Mouse (Mus musculus) intestine, embryonic 16.5 days (tissue): ENCODE measurements around the gene Rsad2. TPM values are rescaled to one million over a fixed set of nuclear protein-coding genes. Genes with fewer than 3 reads are reported as not detected.

Experiments
- ATAC-seq: fragments of 200-750 bp; cut with Nextera tagmentation; 2 replicates; pipeline ENCODE4 v1.8.0; 2017; ENCODE audit warnings: moderate TSS enrichment, moderate library complexity
- H3K27ac ChIP-seq: fragments of 300-500 bp; sonication (generic); 2 replicates; pipeline ENCODE4 v1.5.1; 2014; ENCODE audit warnings: mild to moderate bottlenecking, low read length
- H3K27me3 ChIP-seq: fragments of 300-500 bp; sonication (generic); replicated peaks from 2 replicates; pipeline ENCODE4 v1.6.1; 2014; ENCODE audit warnings: low read length, control low read depth, mixed read lengths; ENCODE audit not compliant: control insufficient read depth, insufficient read depth
- H3K36me3 ChIP-seq: fragments of 300-500 bp; sonication (generic); 2 replicates; pipeline ENCODE4 v1.6.1; 2014; ENCODE audit warnings: low read length, control low read depth; ENCODE audit not compliant: control insufficient read depth, insufficient read depth
- H3K4me1 ChIP-seq: fragments of 300-500 bp; sonication (generic); 2 replicates; pipeline ENCODE4 v1.6.1; 2014; ENCODE audit warnings: low read length, control low read depth, mixed read lengths; ENCODE audit not compliant: control insufficient read depth, insufficient read depth
- H3K4me2 ChIP-seq: fragments of 300-500 bp; sonication (generic); 2 replicates; pipeline ENCODE4 v1.6.1; 2014; ENCODE audit warnings: low read depth, low read length, control low read depth
- H3K4me3 ChIP-seq: fragments of 300-500 bp; sonication (generic); 2 replicates; pipeline ENCODE4 v1.5.1; 2014; ENCODE audit warnings: mild to moderate bottlenecking, low read length
- H3K9ac ChIP-seq: fragments of 300-500 bp; sonication (generic); 2 replicates; pipeline ENCODE4 v1.6.1; 2014; ENCODE audit warnings: low read depth, low read length
- H3K9me3 ChIP-seq: fragments of 300-500 bp; sonication (generic); 2 replicates; pipeline ENCODE4 v1.6.1; 2016; ENCODE audit warnings: low read length, control low read depth; ENCODE audit not compliant: control insufficient read depth
- WGBS: fragments of 180-500 bp; shearing (Covaris S2); extraction: QIAGEN DNeasy Blood & Tissue Kit; methylation state at CpG from one replicate; pipeline ENCODE4 v1.1.7; 2014; 5-methylcytosine and 5-hydroxymethylcytosine counted together
- polyA plus RNA-seq: library from polyadenylated mRNA; unstranded; fragments of >200 nt; fragmentation: Nextera tagmentation; extraction: Ambion mirVana; gene quantifications from 2 replicates; pipeline ENCODE4 v1.2.1, GENCODE M21; 2015

The Rsad2 gene
- polyA plus RNA-seq, 1 experiment from 2014 or later: 1.2 TPM

GRCm38 (mm10) chr12:26473746-26474145 lies 17.5 kb upstream of the Rsad2 start:
- H3K27me3 ChIP-seq: no peaks in the 10 kb centered on the region
- 81% methylated on average over 6 of the region's 6 CpGs for WGBS

DNA sequence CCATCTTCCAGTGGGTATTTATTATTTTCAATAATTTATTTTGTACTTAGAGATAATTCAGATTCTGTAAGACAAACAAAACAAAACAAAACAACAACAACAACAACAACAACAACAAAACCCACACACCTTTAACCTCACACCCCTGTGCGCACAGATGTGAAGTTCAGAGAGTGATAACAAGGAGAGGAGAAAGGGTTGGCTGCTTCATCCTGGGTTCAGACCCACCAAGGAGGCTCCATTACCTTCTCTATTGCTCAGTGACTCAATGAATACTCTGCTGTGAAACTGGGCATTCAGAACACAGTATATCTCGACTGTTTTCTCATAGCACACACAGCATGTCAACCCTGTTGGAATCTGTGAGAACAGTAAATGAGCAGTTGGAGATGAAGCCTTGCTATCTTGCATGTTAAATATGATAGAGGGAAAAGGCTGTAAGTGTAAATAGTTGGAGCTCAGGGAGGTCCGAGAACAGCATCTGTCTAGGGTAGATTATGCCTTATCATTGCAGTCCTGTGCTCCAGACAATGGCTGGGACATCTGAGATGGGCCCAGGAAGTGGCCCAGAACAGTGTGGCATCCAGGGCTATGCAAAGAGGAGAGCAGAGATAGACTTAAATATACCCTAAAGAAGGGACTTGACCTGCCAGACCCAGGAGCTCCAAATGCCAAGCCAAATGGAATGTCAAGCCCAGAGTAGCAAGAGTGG lies 16.7 kb upstream of the Rsad2 start:
- no peaks in the 10 kb centered on the region for H3K9me3 ChIP-seq
- no peak for ATAC-seq
- H3K9ac ChIP-seq: no peak overlapping the region
- no peaks in the 10 kb centered on the region for H3K27me3 ChIP-seq
- no peak overlapping the region for H3K4me3 ChIP-seq
- peak overlapping the region; percentile 21; the same call in 1 of the 2 replicates for H3K27ac ChIP-seq
- 90% methylated on average over 3 of the region's 3 CpGs for WGBS
- no peaks in the 10 kb centered on the region for H3K36me3 ChIP-seq
- peaks cover 3% of the 10 kb centered on the region; the same call in 1 of the 2 replicates for H3K4me1 ChIP-seq
- no peak overlapping the region for H3K4me2 ChIP-seq

More at GRCm38 (mm10) chr12:26473746-26474145, 17.5 kb upstream of the Rsad2 start:
- ATAC-seq: no peak
- Histone ChIP-seq H3K4me1 (peaks cover 3% of the 10 kb centered on the region), H3K4me2 (no peak overlapping the region), H3K9me3 (no peaks in the 10 kb centered on the region), H3K9ac (no peak overlapping the region), H3K27ac (no peak overlapping the region), H3K36me3 (no peaks in the 10 kb centered on the region), H3K4me3 (no peak overlapping the region)

- Histone ChIP-seq H3K27ac (no peak overlapping the region), H3K9me3 (no peaks in the 10 kb centered on the region), H3K4me1 (peaks cover 3% of the 10 kb centered on the region; the same call in 1 of the 2 replicates), H3K36me3 (no peaks in the 10 kb centered on the region), H3K4me2 (no peak overlapping the region), H3K27me3 (no peaks in the 10 kb centered on the region), H3K4me3 (no peak overlapping the region), H3K9ac (no peak overlapping the region)
- 74% methylated on average over 3 of the region's 3 CpGs for WGBS
- no peak for ATAC-seq
These were observed 15.1 kb upstream of the Rsad2 start for GRCm38 (mm10) chr12:26471376-26471775.

DNA sequence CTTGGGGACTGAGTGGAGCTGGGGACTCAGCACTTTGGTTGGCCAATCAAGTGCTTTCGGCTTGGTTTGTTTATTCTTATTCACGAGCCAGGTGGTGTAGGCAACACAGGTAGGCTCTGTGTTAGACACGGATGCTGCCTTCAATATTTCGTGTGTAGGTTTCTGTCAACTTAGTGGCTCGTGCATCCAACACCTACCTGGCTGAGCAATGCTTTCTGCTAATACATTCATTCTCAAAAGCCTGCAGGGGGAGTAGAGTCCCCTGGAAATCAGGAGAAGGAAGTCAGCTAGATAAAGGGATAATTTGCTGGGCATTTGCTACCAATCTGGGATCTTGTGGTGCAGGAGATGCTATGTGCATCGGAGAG lies 13.8 kb upstream of the Rsad2 start:
- 19% methylated on average over 6 of the region's 6 CpGs for WGBS
- Histone ChIP-seq H3K9me3 (no peaks in the 10 kb centered on the region), H3K9ac (peak overlapping the region; percentile 85), H3K27me3 (no peaks in the 10 kb centered on the region), H3K27ac (peak overlapping the region; percentile 84; the same call in 1 of the 2 replicates), H3K36me3 (no peaks in the 10 kb centered on the region), H3K4me1 (peaks cover 3% of the 10 kb centered on the region; the same call in 1 of the 2 replicates), H3K4me2 (peak overlapping the region; percentile 96), H3K4me3 (peak overlapping the region; percentile 75)
- peak; percentile 32; the same call in 1 of the 2 replicates for ATAC-seq

DNA sequence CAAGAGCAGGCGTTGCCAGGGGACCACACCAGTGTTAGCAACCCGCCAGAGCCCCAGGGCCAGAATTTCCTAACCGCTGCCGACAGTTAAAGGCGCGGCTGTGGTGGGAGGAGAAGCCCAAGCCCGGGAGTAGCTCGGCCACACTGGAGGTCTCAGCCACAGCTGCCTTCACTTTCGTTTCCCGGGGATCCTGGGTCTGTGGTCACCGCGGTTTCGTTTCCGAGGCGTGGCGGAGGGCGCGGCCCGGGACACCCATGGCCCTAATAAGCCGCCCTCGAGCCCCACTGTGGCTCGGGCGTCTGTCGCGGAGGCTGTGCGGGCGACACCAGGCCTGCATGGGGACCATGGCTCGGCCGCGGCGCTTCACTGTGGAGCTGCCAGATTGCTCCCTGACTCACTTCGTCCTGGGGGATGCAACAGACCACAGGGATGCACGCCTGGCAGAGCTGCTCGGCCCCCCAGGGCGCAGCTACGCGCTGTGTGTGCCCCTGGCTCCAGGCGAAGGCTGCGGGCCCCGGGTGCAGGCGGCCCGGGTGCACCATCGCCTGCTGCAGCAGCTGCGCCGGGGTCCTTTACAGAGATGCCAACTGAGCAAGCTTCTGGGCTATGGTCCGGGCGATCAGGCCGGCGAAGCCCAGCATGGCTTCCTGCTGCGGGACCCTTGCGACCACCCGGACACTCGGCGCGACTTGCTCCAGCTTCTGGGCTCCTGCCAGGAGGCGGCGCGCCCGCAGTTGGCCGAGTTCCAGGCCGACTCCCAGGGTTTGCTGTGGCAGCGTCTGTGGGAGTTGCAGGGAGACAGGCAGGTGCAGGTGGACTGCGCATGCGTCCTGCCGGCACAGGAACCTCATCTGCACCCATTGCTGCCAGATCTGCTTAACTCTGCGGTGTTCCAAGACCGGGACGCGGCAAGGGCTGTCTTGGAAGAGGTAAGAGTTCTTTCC lies 13.1 kb upstream of the Rsad2 start, which contains the start of gene Cmpk2:
Cmpk2 (plus strand) TSS at position 107 of the 944 bp plus-strand sequence.
- ATAC-seq: peak; percentile 85
- no peaks in the 10 kb centered on the region for H3K36me3 ChIP-seq
- WGBS: under 1% methylated on average over 63 of the region's 69 CpGs

GRCm38 (mm10) chr12:26465600-26465999 lies 9.3 kb upstream of the Rsad2 start:
- Histone ChIP-seq H3K9me3 (no peaks in the 10 kb centered on the region), H3K4me1 (peaks cover 3% of the 10 kb centered on the region; the same call in 1 of the 2 replicates), H3K36me3 (no peaks in the 10 kb centered on the region), H3K4me3 (no peak overlapping the region), H3K9ac (no peak overlapping the region), H3K27me3 (no peaks in the 10 kb centered on the region), H3K27ac (no peak overlapping the region), H3K4me2 (no peak overlapping the region)
- no peak for ATAC-seq
- 62% methylated on average over 5 of the region's 5 CpGs for WGBS

More for the DNA sequence above, 13.1 kb upstream of the Rsad2 start, which contains the start of gene Cmpk2:
- no peaks in the 10 kb centered on the region for H3K9me3 ChIP-seq
- no peaks in the 10 kb centered on the region for H3K27me3 ChIP-seq
- peak within 1 kb of the TSS; percentile 85 for H3K9ac ChIP-seq
- peak within 1 kb of the TSS; percentile 96 for H3K4me2 ChIP-seq
- peak within 1 kb of the TSS; percentile 75 for H3K4me3 ChIP-seq
- H3K4me1 ChIP-seq: peaks cover 3% of the 10 kb centered on the region; the same call in 1 of the 2 replicates
- peak within 1 kb of the TSS; percentile 84 for H3K27ac ChIP-seq

- Histone ChIP-seq H3K27me3 (no peaks in the 10 kb centered on the region), H3K9me3 (no peaks in the 10 kb centered on the region), H3K36me3 (no peaks in the 10 kb centered on the region), H3K4me2 (no peak overlapping the region), H3K27ac (no peak overlapping the region), H3K9ac (no peak overlapping the region), H3K4me1 (peaks cover 7% of the 10 kb centered on the region), H3K4me3 (no peak overlapping the region)
- no peak for ATAC-seq
- 37% methylated on average over 2 of the region's 2 CpGs for WGBS
These were observed 3.8 kb upstream of the Rsad2 start for GRCm38 (mm10) chr12:26460091-26460490.

DNA sequence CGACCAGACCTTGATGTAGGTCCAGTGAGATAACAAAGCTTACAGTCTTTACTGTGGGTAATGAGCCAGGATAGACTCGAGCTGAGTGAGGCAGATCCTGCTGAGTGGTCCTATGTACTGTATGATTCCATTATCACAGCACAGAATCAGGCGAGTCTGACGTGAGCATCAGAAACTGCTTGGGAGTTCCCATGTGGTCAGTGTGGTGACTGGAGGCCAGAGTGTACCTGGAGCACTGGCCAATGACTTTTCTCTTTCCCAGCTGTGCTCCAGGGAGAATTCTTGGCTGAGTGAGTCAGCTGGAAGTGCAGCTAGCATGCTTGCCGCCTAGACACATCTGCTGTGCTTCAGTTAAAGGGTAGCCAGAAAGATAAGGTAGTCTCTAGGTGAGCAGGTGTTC lies 1.6 kb downstream of the Rsad2 start:
- ATAC-seq: no peak
- H3K4me2 ChIP-seq: no peak overlapping the region

GRCm38 (mm10) chr12:26452951-26453350 lies 3.3 kb downstream of the Rsad2 start:
- Histone ChIP-seq H3K4me2 (no peak overlapping the region), H3K4me1 (peaks cover 11% of the 10 kb centered on the region), H3K36me3 (no peaks in the 10 kb centered on the region), H3K9me3 (no peaks in the 10 kb centered on the region), H3K27me3 (no peaks in the 10 kb centered on the region), H3K4me3 (no peak overlapping the region), H3K27ac (no peak overlapping the region), H3K9ac (no peak overlapping the region)
- ATAC-seq: no peak
- 56% methylated on average over 4 of the region's 4 CpGs for WGBS

More for the DNA sequence above, 1.6 kb downstream of the Rsad2 start:
- Histone ChIP-seq H3K4me3 (no peak overlapping the region), H3K4me1 (peaks cover 11% of the 10 kb centered on the region), H3K27me3 (no peaks in the 10 kb centered on the region), H3K9ac (no peak overlapping the region), H3K9me3 (no peaks in the 10 kb centered on the region), H3K27ac (no peak overlapping the region), H3K36me3 (no peaks in the 10 kb centered on the region)
- 51% methylated on average over 5 of the region's 5 CpGs for WGBS
